Mouse (Mus musculus): ENCODE measurements around the gene Dnmt3a. TPM values are rescaled to one million over a fixed set of nuclear protein-coding genes. Genes with fewer than 3 reads are reported as not detected.

The Dnmt3a gene
- polyA plus RNA-seq, 1 experiment from 2014 or later = 61.9 TPM

DNA sequence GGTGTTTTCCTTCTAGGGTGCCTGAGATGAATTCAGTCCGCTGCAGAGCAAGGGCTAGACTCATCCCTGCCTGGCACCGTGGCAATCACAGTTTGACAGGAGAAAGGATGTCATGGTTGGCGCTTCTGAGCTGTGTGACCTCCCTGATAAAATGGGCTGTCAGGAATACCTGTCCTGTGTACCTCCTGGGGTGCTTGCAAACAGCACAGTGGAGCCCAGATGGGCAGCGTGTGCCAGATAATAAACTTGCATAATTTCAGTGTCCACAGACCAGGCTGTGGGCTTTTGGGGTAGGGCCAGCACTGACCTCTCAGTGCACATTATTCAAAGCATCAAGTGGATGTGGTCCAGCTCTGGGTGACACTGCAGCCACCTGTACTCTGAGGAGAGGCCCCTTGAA lies 45.4 kb downstream of the Dnmt3a start:
- Histone ChIP-seq H3K9me3 (ENCODE audit: control insufficient read depth, low read length) (no peaks in the 10 kb centered on the region), H3K27me3 (ENCODE audit: control insufficient read depth, insufficient read depth, low read length) (no peaks in the 10 kb centered on the region), H3K4me1 (replicated peaks; ENCODE audit: control insufficient read depth, insufficient read depth, low read length) (peaks cover 5% of the 10 kb centered on the region; the same call in 1 of the 2 replicates), H3K4me2 (replicated peaks) (no peak overlapping the region), H3K9ac (no peak overlapping the region), H3K36me3 (replicated peaks; ENCODE audit: control insufficient read depth, insufficient read depth) (peaks cover 37% of the 10 kb centered on the region), H3K27ac (no peak overlapping the region), H3K4me3 (replicated peaks; ENCODE audit: low read length) (no peak overlapping the region)
- no peak for DNase-seq (ENCODE audit: low spot score)
- no peak for ATAC-seq (ENCODE audit: low FRiP score)
- WGBS = 46% methylated on average over 4 of the region's 4 CpGs

DNA sequence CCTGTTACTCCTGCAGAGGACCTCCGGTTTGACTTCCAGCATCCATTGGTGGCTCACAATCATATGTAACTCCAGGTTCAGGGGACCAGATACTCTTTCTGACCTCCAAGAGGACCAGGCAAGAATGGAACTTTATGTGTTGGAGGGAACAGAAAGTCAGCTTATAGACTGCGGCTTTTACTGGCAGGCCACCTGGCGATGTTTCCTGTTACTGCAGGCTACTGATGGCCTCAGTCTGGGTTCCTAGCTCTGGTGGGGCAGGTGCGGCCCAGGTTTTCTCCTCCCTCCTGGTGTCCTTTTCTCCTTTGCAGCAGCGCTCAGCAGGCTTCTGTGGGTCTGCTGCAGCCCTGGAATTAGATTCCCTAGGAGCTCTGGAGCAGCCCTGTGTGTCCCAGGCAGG lies 46.7 kb downstream of the Dnmt3a start:
- H3K4me1 ChIP-seq (replicated peaks; ENCODE audit: control insufficient read depth, insufficient read depth, low read length) = peaks cover 5% of the 10 kb centered on the region; the same call in 1 of the 2 replicates
- DNase-seq (ENCODE audit: low spot score) (no peak), ATAC-seq (ENCODE audit: low FRiP score) (no peak)
- WGBS = 40% methylated on average over 5 of the region's 5 CpGs
- H3K27ac ChIP-seq = no peak overlapping the region
- no peak overlapping the region for H3K4me3 ChIP-seq (replicated peaks; ENCODE audit: low read length)
- H3K27me3 ChIP-seq (ENCODE audit: control insufficient read depth, insufficient read depth, low read length) = no peaks in the 10 kb centered on the region
- no peak overlapping the region for H3K4me2 ChIP-seq (replicated peaks)
- H3K36me3 ChIP-seq (replicated peaks; ENCODE audit: control insufficient read depth, insufficient read depth) = peaks cover 38% of the 10 kb centered on the region
- H3K9ac ChIP-seq = no peak overlapping the region
- no peaks in the 10 kb centered on the region for H3K9me3 ChIP-seq (ENCODE audit: control insufficient read depth, low read length)

DNA sequence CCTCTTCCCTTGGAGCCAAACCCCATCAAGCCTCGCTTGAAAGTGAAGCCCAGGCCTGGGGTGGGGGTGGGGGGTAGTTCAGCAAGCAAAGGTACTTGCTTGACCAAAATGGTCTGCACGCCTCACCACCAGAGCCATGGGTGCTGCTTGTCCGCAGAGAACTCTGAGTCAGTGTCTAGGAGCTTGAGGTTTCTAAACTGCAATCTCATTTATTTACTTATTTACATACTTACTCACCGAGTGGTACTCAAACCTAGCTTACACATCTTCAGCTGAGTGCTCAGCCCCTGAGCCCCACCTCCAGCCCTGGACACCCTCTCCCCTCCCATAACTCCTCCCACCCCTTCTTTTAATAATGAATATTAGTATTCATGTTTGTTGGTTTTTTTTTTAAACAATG lies 48.6 kb downstream of the Dnmt3a start:
- peaks cover 5% of the 10 kb centered on the region; the same call in 1 of the 2 replicates for H3K4me1 ChIP-seq (replicated peaks; ENCODE audit: control insufficient read depth, insufficient read depth, low read length)
- no peak overlapping the region for H3K4me3 ChIP-seq (replicated peaks; ENCODE audit: low read length)
- DNase-seq (ENCODE audit: low spot score) (no peak), ATAC-seq (ENCODE audit: low FRiP score) (no peak)
- no peak overlapping the region for H3K4me2 ChIP-seq (replicated peaks)
- 83% methylated on average over 4 of the region's 4 CpGs for WGBS
- no peak overlapping the region for H3K9ac ChIP-seq
- H3K36me3 ChIP-seq (replicated peaks; ENCODE audit: control insufficient read depth, insufficient read depth) = peaks cover 34% of the 10 kb centered on the region
- H3K27me3 ChIP-seq (ENCODE audit: control insufficient read depth, insufficient read depth, low read length) = no peaks in the 10 kb centered on the region
- H3K9me3 ChIP-seq (ENCODE audit: control insufficient read depth, low read length) = no peaks in the 10 kb centered on the region
- no peak overlapping the region for H3K27ac ChIP-seq

DNA sequence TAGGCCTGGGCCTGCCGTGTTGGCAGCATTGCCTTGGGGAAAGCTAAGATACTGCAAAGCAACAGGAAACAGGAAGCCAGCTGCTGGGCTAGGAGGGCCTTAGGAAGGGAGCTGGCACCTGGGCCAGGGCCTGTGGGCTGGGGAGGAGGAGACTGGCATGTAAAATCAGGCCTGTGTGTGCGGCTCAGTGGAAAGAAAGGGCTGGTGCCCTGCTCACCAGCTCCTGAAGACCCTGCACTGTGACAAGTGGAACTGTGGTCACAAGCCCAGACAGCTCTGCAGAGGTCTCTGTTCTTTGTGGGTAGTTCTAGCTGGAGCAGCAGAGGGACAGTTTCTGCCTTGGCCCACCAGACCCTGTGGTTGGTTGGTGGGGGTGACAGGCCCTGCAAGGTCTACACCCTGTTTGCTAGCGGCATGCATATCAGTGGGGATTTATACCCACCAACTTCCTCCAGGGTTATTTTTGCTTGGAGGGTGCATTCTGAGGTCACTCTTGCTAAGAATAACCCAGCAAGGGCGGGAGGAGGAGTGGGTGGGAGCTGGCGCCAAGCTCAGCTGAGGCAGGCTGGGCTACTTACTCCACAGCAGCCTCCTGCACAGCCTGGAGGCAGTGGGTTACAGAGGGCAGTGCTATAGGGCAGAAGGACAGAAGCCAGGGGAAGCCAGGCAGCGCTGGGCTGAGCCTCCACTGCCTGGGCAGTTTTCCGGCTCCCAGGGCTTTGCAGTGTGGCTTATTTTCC lies 50.1 kb downstream of the Dnmt3a start:
- Histone ChIP-seq H3K4me2 (replicated peaks) (no peak overlapping the region), H3K27ac (peak overlapping the region; percentile 40), H3K4me1 (replicated peaks; ENCODE audit: control insufficient read depth, insufficient read depth, low read length) (no peaks in the 10 kb centered on the region), H3K36me3 (replicated peaks; ENCODE audit: control insufficient read depth, insufficient read depth) (peaks cover 19% of the 10 kb centered on the region), H3K9me3 (ENCODE audit: control insufficient read depth, low read length) (no peaks in the 10 kb centered on the region), H3K4me3 (replicated peaks; ENCODE audit: low read length) (no peak overlapping the region), H3K27me3 (ENCODE audit: control insufficient read depth, insufficient read depth, low read length) (no peaks in the 10 kb centered on the region), H3K9ac (no peak overlapping the region)
- ATAC-seq (ENCODE audit: low FRiP score) = peak; percentile 51; the same call in 1 of the 2 replicates
- no peak for DNase-seq (ENCODE audit: low spot score)
- WGBS = 58% methylated on average over 7 of the region's 7 CpGs

DNA sequence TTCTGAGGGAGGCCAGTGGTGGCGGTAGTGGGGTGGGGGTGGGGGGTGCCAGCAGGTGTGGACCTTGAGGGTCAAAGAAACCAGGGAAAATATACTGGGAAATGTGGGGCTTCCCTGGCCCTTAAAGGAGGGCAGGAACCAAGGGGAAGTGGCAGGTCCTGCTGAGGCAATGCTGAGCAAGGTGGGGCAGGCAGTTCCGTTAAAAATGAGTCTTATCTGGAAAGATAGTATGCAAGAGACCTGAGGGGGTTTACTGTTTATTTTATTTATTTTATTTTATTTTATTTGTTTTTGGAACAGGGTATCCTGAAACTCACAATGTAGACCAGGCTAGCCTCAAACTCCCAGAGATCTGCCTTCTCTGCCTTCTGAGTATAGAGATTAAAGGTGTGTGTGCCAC lies 50.9 kb downstream of the Dnmt3a start:
- Histone ChIP-seq H3K36me3 (replicated peaks; ENCODE audit: control insufficient read depth, insufficient read depth) (peaks cover 12% of the 10 kb centered on the region), H3K9ac (no peak overlapping the region), H3K4me3 (replicated peaks; ENCODE audit: low read length) (no peak overlapping the region), H3K4me2 (replicated peaks) (no peak overlapping the region), H3K27me3 (ENCODE audit: control insufficient read depth, insufficient read depth, low read length) (no peaks in the 10 kb centered on the region), H3K9me3 (ENCODE audit: control insufficient read depth, low read length) (no peaks in the 10 kb centered on the region), H3K27ac (0 out of 2 replicates have a peak overlapping the region, but pooled peaks have one; percentile 40), H3K4me1 (replicated peaks; ENCODE audit: control insufficient read depth, insufficient read depth, low read length) (no peaks in the 10 kb centered on the region)
- ATAC-seq (ENCODE audit: low FRiP score) (no peak), DNase-seq (ENCODE audit: low spot score) (no peak)
- 86% methylated on average over 2 of the region's 2 CpGs for WGBS

DNA sequence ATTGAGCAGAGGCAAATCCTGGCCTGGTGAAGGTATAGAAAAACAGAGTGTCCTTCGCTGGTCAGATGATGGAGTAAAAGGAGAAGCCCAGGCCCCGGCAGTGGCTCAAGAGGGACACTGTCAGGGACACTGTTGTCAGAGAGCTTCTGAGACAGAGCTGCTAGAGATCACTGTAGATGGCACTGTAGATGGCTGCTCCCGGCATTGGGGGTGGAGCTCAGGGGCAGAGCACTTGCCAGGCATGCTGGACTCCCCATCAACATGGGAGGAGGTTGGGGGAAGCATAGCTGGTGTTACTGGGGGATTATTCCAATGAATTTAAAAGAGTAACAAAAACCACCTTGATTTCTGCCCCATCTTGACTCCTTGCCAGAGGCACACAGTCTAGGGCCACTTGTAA lies 51.4 kb downstream of the Dnmt3a start:
- WGBS = 67% methylated on average over 3 of the region's 3 CpGs
- no peak overlapping the region for H3K27ac ChIP-seq
- H3K27me3 ChIP-seq (ENCODE audit: control insufficient read depth, insufficient read depth, low read length) = no peaks in the 10 kb centered on the region
- no peak for DNase-seq (ENCODE audit: low spot score)
- ATAC-seq (ENCODE audit: low FRiP score) = no peak
- H3K4me2 ChIP-seq (replicated peaks) = no peak overlapping the region
- no peaks in the 10 kb centered on the region for H3K9me3 ChIP-seq (ENCODE audit: control insufficient read depth, low read length)
- H3K9ac ChIP-seq = no peak overlapping the region
- no peak overlapping the region for H3K4me3 ChIP-seq (replicated peaks; ENCODE audit: low read length)
- no peaks in the 10 kb centered on the region for H3K4me1 ChIP-seq (replicated peaks; ENCODE audit: control insufficient read depth, insufficient read depth, low read length)
- H3K36me3 ChIP-seq (replicated peaks; ENCODE audit: control insufficient read depth, insufficient read depth) = peaks cover 11% of the 10 kb centered on the region

DNA sequence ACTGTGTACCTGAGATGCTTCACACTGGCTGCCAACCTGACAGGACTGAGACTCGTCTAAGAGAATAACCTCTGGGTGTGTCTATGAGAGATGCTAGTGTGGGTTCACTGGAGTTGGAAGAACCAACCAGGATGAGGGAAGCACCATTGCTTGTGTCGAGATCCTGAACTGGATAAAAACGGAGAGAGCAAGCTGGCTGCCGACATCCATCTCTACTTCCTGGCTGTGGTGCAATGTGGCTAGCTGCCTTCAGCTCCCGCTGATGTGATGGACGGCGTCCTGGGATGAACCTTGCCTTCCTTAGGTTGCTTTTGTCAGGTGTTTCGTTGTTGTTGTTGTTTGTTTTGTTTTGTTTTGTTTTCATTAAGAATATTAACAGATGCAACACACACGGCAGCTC lies 52.0 kb downstream of the Dnmt3a start:
- 86% methylated on average over 9 of the region's 9 CpGs for WGBS

DNA sequence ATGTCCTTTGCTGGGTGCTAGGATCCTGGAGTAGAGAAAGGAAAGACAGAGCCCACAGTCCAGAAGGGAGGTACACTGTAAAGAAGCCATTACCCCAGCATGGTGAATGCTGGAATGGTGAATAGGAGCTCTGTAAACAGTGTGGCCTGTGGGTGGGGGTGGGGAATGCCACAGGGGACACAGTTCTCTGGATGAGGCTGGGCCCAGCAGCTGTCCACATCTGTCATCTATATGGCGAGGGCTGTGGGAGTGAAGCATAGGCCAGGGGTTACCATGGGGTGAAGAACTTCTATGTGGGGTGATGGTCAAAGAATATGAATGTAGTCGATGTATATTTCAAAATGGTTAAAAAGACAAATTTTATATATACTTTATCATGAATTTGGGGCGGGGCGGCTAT lies 52.9 kb downstream of the Dnmt3a start:
- H3K9ac ChIP-seq = no peak overlapping the region
- no peak for ATAC-seq (ENCODE audit: low FRiP score)
- no peaks in the 10 kb centered on the region for H3K4me1 ChIP-seq (replicated peaks; ENCODE audit: control insufficient read depth, insufficient read depth, low read length)
- H3K9me3 ChIP-seq (ENCODE audit: control insufficient read depth, low read length) = no peaks in the 10 kb centered on the region
- no peaks in the 10 kb centered on the region for H3K27me3 ChIP-seq (ENCODE audit: control insufficient read depth, insufficient read depth, low read length)
- DNase-seq (ENCODE audit: low spot score) = no peak
- WGBS = 89% methylated on average over 4 of the region's 4 CpGs
- no peak overlapping the region for H3K4me2 ChIP-seq (replicated peaks)
- H3K36me3 ChIP-seq (replicated peaks; ENCODE audit: control insufficient read depth, insufficient read depth) = peaks cover 2% of the 10 kb centered on the region
- no peak overlapping the region for H3K27ac ChIP-seq
- no peak overlapping the region for H3K4me3 ChIP-seq (replicated peaks; ENCODE audit: low read length)

More for the DNA sequence above, 52.0 kb downstream of the Dnmt3a start:
- no peak overlapping the region for H3K9ac ChIP-seq
- DNase-seq (ENCODE audit: low spot score) (no peak), ATAC-seq (ENCODE audit: low FRiP score) (no peak)
- H3K4me2 ChIP-seq (replicated peaks) = no peak overlapping the region
- H3K36me3 ChIP-seq (replicated peaks; ENCODE audit: control insufficient read depth, insufficient read depth) = peaks cover 6% of the 10 kb centered on the region
- no peak overlapping the region for H3K27ac ChIP-seq
- H3K4me3 ChIP-seq (replicated peaks; ENCODE audit: low read length) = no peak overlapping the region
- no peaks in the 10 kb centered on the region for H3K4me1 ChIP-seq (replicated peaks; ENCODE audit: control insufficient read depth, insufficient read depth, low read length)
- H3K27me3 ChIP-seq (ENCODE audit: control insufficient read depth, insufficient read depth, low read length) = no peaks in the 10 kb centered on the region
- H3K9me3 ChIP-seq (ENCODE audit: control insufficient read depth, low read length) = no peaks in the 10 kb centered on the region

DNA sequence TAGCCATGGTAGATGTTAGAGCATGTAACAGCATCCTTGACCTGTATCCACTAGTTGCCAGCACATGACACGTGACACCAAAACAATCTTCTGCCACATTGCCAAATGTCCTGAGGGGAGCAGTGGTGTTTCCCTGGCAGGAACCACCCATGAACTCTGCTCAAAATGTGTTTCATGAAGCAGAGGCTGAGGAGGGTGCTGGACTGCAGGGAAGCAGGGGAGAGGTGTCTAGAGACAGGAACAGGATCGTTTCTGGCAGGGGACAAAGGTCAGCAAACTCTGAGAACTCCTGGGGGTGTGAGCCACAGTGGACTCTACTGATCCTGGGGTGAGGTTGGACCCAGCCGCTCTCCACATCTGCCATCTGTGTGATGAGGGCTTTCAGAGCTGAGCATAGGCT lies 53.7 kb downstream of the Dnmt3a start:
- ATAC-seq (ENCODE audit: low FRiP score) = no peak
- Histone ChIP-seq H3K4me2 (replicated peaks) (no peak overlapping the region), H3K27ac (no peak overlapping the region), H3K9me3 (ENCODE audit: control insufficient read depth, low read length) (no peaks in the 10 kb centered on the region), H3K27me3 (ENCODE audit: control insufficient read depth, insufficient read depth, low read length) (no peaks in the 10 kb centered on the region), H3K36me3 (replicated peaks; ENCODE audit: control insufficient read depth, insufficient read depth) (peaks cover 2% of the 10 kb centered on the region; the same call in 1 of the 2 replicates), H3K4me3 (replicated peaks; ENCODE audit: low read length) (no peak overlapping the region), H3K9ac (no peak overlapping the region), H3K4me1 (replicated peaks; ENCODE audit: control insufficient read depth, insufficient read depth, low read length) (no peaks in the 10 kb centered on the region)
- WGBS = 68% methylated on average over 3 of the region's 3 CpGs
- DNase-seq (ENCODE audit: low spot score) = no peak
